Mouse (Mus musculus) CH12.LX (cell line): ENCODE data around the gene Aurkb. TPM values are rescaled to one million over a fixed set of nuclear protein-coding genes. Genes with fewer than 3 reads are reported as not detected.
A peak's percentile ranks its signal among the peaks of the same experiment; 100 is the strongest.

ENCODE experiments used
- DNase-seq: peaks from one replicate; pipeline ENCODE4 v3.0.0-alpha.2; 2013; ENCODE audit errors: extremely low read depth
- H3K27ac ChIP-seq: 2 replicates; pipeline ENCODE4 v1.5.1; 2012; ENCODE audit warnings: low read depth, mild to moderate bottlenecking, control low read depth, moderate library complexity; ENCODE audit not compliant: insufficient read depth
- H3K27me3 ChIP-seq: replicated peaks from 2 replicates; pipeline ENCODE3; 2012; ENCODE audit warnings: inconsistent platforms
- H3K36me3 ChIP-seq, 2 experiments: replicated peaks in 1 of 2; 2 replicates each; pipeline versions ENCODE3 to v1.6.1; 2012; ENCODE audit warnings: inconsistent platforms in 1 of 2, low read length in 1 of 2, mild to moderate bottlenecking in 1 of 2, mixed read lengths in 1 of 2, moderate library complexity in 1 of 2; ENCODE audit not compliant: control insufficient read depth in 1 of 2, insufficient read depth in 1 of 2
- H3K4me1 ChIP-seq, 2 experiments: 2 replicates each; pipeline ENCODE4 v1.6.1; 2012; ENCODE audit warnings: inconsistent platforms in 1 of 2, moderate library complexity in 1 of 2; ENCODE audit not compliant: insufficient read depth in 2 of 2, control insufficient read depth in 1 of 2
- H3K4me2 ChIP-seq: 2 replicates; pipeline ENCODE4 v1.6.1; 2012; ENCODE audit warnings: low read depth, mild to moderate bottlenecking, control low read depth; ENCODE audit not compliant: poor library complexity, insufficient read depth, severe bottlenecking
- H3K4me3 ChIP-seq, 3 experiments: fragments of 150-350 bp in 1 of 3; sonication (generic) in 1 of 3; replicated peaks in 1 of 3; 2 replicates each; pipeline versions ENCODE3 to v1.5.1; 2011 to 2012; ENCODE audit warnings: low read depth in 2 of 3, low read length in 2 of 3, mild to moderate bottlenecking in 2 of 3, moderate library complexity in 2 of 3, control low read depth in 1 of 3, improper control_type of control experiment in 1 of 3, inconsistent platforms in 1 of 3, mixed read lengths in 1 of 3; ENCODE audit not compliant: poor library complexity in 1 of 3
- H3K79me2 ChIP-seq: replicated peaks from 2 replicates; pipeline ENCODE4 v1.6.1; 2012; ENCODE audit warnings: mild to moderate bottlenecking, moderate library complexity; ENCODE audit not compliant: control insufficient read depth, poor library complexity, insufficient read depth, severe bottlenecking; ENCODE audit errors: extremely low read depth
- H3K9ac ChIP-seq: 2 replicates; pipeline ENCODE4 v1.6.1; 2012; ENCODE audit warnings: low read depth, mild to moderate bottlenecking, control low read depth, moderate library complexity; ENCODE audit not compliant: insufficient read depth
- H3K9me3 ChIP-seq: replicated peaks from 2 replicates; pipeline ENCODE3; 2012; ENCODE audit warnings: low read length, inconsistent platforms, mixed read lengths
- BHLHE40 ChIP-seq: IDR thresholded peaks from 2 replicates; pipeline ENCODE4 v1.6.1; 2011; ENCODE audit warnings: mild to moderate bottlenecking, low read depth, low read length, improper control_type of control experiment
- CHD1 ChIP-seq: IDR thresholded peaks from 2 replicates; pipeline ENCODE4 v1.6.1; 2012; ENCODE audit warnings: low read depth, low read length, improper control_type of control experiment, inconsistent platforms
- CHD2 ChIP-seq: IDR thresholded peaks from 2 replicates; pipeline ENCODE4 v1.6.1; 2011; ENCODE audit warnings: low read length, improper control_type of control experiment
- CTCF ChIP-seq, 2 experiments: IDR thresholded peaks in 1 of 2; conservative IDR thresholded peaks in 1 of 2; 2 replicates each; pipeline ENCODE4 v1.5.1; 2011 to 2012; ENCODE audit warnings: low read depth in 2 of 2, low read length in 2 of 2, improper control_type of control experiment in 1 of 2, inconsistent platforms in 1 of 2, mild to moderate bottlenecking in 1 of 2, moderate library complexity in 1 of 2
- E2F4 ChIP-seq: IDR thresholded peaks from 2 replicates; pipeline ENCODE4 v1.6.1; 2011; ENCODE audit warnings: low read depth, low read length, improper control_type of control experiment; ENCODE audit not compliant: insufficient replicate concordance
- ELF1 ChIP-seq: IDR thresholded peaks from 2 replicates; pipeline ENCODE4 v1.6.1; 2014; ENCODE audit warnings: low read depth, mild to moderate bottlenecking, inconsistent platforms, low read length, improper control_type of control experiment
- EP300 ChIP-seq: IDR thresholded peaks from 2 replicates; pipeline ENCODE4 v1.6.1; 2011; ENCODE audit warnings: low read length, improper control_type of control experiment
- ETS1 ChIP-seq: conservative IDR thresholded peaks from 2 replicates; pipeline ENCODE4 v1.6.1; 2012; ENCODE audit warnings: low read depth, mild to moderate bottlenecking, inconsistent platforms, low read length, improper control_type of control experiment, moderate library complexity
- GABPA ChIP-seq: IDR thresholded peaks from 2 replicates; pipeline ENCODE4 v1.6.1; 2012; ENCODE audit warnings: low read depth, low read length, improper control_type of control experiment, inconsistent platforms; ENCODE audit not compliant: insufficient replicate concordance
- HCFC1 ChIP-seq: IDR thresholded peaks from 2 replicates; pipeline ENCODE4 v1.6.1; 2012; ENCODE audit warnings: low read depth, mild to moderate bottlenecking, inconsistent platforms, low read length, improper control_type of control experiment
- IRF4 ChIP-seq: IDR thresholded peaks from 2 replicates; pipeline ENCODE4 v1.6.1; 2014; ENCODE audit warnings: low read depth, mild to moderate bottlenecking, inconsistent platforms, low read length, improper control_type of control experiment
- JUN ChIP-seq: IDR thresholded peaks from 2 replicates; pipeline ENCODE4 v1.6.1; 2011; ENCODE audit warnings: low read depth, mild to moderate bottlenecking, low read length, improper control_type of control experiment, moderate library complexity; ENCODE audit not compliant: insufficient read depth
- JUND ChIP-seq: conservative IDR thresholded peaks from 2 replicates; pipeline ENCODE4 v1.6.1; 2011; ENCODE audit warnings: low read depth, low read length, improper control_type of control experiment
- KAT2A ChIP-seq: IDR thresholded peaks from 2 replicates; pipeline ENCODE4 v1.6.1; 2012; ENCODE audit warnings: low read length, improper control_type of control experiment, inconsistent platforms; ENCODE audit not compliant: insufficient replicate concordance
- MAFK ChIP-seq: IDR thresholded peaks from 2 replicates; pipeline ENCODE4 v1.6.1; 2011; ENCODE audit warnings: low read length, improper control_type of control experiment; ENCODE audit not compliant: insufficient replicate concordance
- MAX ChIP-seq: IDR thresholded peaks from 2 replicates; pipeline ENCODE4 v1.6.1; 2011; ENCODE audit warnings: low read length, improper control_type of control experiment
- MAZ ChIP-seq: IDR thresholded peaks from 2 replicates; pipeline ENCODE4 v1.6.1; 2012; ENCODE audit warnings: low read depth, mild to moderate bottlenecking, inconsistent platforms, low read length, improper control_type of control experiment, moderate library complexity
- MEF2A ChIP-seq: IDR thresholded peaks from 2 replicates; pipeline ENCODE4 v1.6.1; 2014; ENCODE audit warnings: low read depth, mild to moderate bottlenecking, inconsistent platforms, low read length, improper control_type of control experiment, borderline replicate concordance
- MXI1 ChIP-seq: IDR thresholded peaks from 2 replicates; pipeline ENCODE4 v1.6.1; 2011; ENCODE audit warnings: mild to moderate bottlenecking, low read depth, low read length, improper control_type of control experiment
- MYC ChIP-seq: IDR thresholded peaks from 2 replicates; pipeline ENCODE4 v1.6.1; 2011; ENCODE audit warnings: low read depth, mild to moderate bottlenecking, improper control_type of control experiment, low read length
- NELFE ChIP-seq: IDR thresholded peaks from 2 replicates; pipeline ENCODE4 v1.6.1; 2011; ENCODE audit warnings: low read depth, low read length, improper control_type of control experiment
- NRF1 ChIP-seq: IDR thresholded peaks from 2 replicates; pipeline ENCODE4 v1.6.1; 2014; ENCODE audit warnings: low read depth, mild to moderate bottlenecking, inconsistent platforms, low read length, improper control_type of control experiment, moderate library complexity
- PAX5 ChIP-seq: IDR thresholded peaks from 2 replicates; pipeline ENCODE4 v1.6.1; 2012; ENCODE audit warnings: low read length, inconsistent platforms, mixed read lengths
- POLR2A ChIP-seq: IDR thresholded peaks from 2 replicates; pipeline ENCODE4 v1.6.1; 2011; ENCODE audit warnings: low read depth, mild to moderate bottlenecking, improper control_type of control experiment, low read length
- POLR2AphosphoS2 ChIP-seq: IDR thresholded peaks from 2 replicates; pipeline ENCODE4 v1.6.1; 2011; ENCODE audit warnings: low read depth, low read length, improper control_type of control experiment
- RAD21 ChIP-seq: IDR thresholded peaks from 2 replicates; pipeline ENCODE4 v1.6.1; 2011; ENCODE audit warnings: low read depth, mild to moderate bottlenecking, low read length, improper control_type of control experiment, moderate library complexity
- RCOR1 ChIP-seq: conservative IDR thresholded peaks from 2 replicates; pipeline ENCODE4 v1.6.1; 2012; ENCODE audit warnings: low read depth, mild to moderate bottlenecking, inconsistent platforms, low read length, improper control_type of control experiment
- SIN3A ChIP-seq: IDR thresholded peaks from 2 replicates; pipeline ENCODE4 v1.6.1; 2012; ENCODE audit warnings: low read length, improper control_type of control experiment, inconsistent platforms
- SMC3 ChIP-seq: IDR thresholded peaks from 2 replicates; pipeline ENCODE4 v1.6.1; 2011; ENCODE audit warnings: low read depth, low read length, improper control_type of control experiment
- TBP ChIP-seq: conservative IDR thresholded peaks from 2 replicates; pipeline ENCODE4 v1.6.1; 2011; ENCODE audit warnings: low read depth, low read length, improper control_type of control experiment
- TCF12 ChIP-seq: IDR thresholded peaks from 2 replicates; pipeline ENCODE4 v1.6.1; 2014; ENCODE audit warnings: low read depth, mild to moderate bottlenecking, inconsistent platforms, low read length, improper control_type of control experiment
- UBTF ChIP-seq: IDR thresholded peaks from 2 replicates; pipeline ENCODE4 v1.6.1; 2012; ENCODE audit warnings: low read depth, mild to moderate bottlenecking, inconsistent platforms, low read length, improper control_type of control experiment, moderate library complexity
- USF1 ChIP-seq: IDR thresholded peaks from 2 replicates; pipeline ENCODE4 v1.6.1; 2014; ENCODE audit warnings: low read depth, mild to moderate bottlenecking, inconsistent platforms, low read length, improper control_type of control experiment
- USF2 ChIP-seq: conservative IDR thresholded peaks from 2 replicates; pipeline ENCODE4 v1.6.1; 2011; ENCODE audit warnings: low read depth, low read length, improper control_type of control experiment
- ZC3H11A ChIP-seq: IDR thresholded peaks from 2 replicates; pipeline ENCODE4 v1.6.1; 2012; ENCODE audit warnings: low read depth, mild to moderate bottlenecking, inconsistent platforms, low read length, improper control_type of control experiment
- ZKSCAN1 ChIP-seq: IDR thresholded peaks from 2 replicates; pipeline ENCODE4 v1.6.1; 2012; ENCODE audit warnings: low read depth, inconsistent platforms, low read length, improper control_type of control experiment, borderline replicate concordance
- ZMIZ1 ChIP-seq: IDR thresholded peaks from 2 replicates; pipeline ENCODE4 v1.6.1; 2012; ENCODE audit warnings: low read depth, mild to moderate bottlenecking, inconsistent platforms, low read length, improper control_type of control experiment
- ZNF384 ChIP-seq: IDR thresholded peaks from 2 replicates; pipeline ENCODE4 v1.6.1; 2012; ENCODE audit warnings: low read depth, low read length, improper control_type of control experiment, inconsistent platforms
- dilution Hi-C: fragments of 300-500 bp; cut with MboI; formaldehyde crosslinking; loops from 2 replicates; pipeline ENCODE4 v1.14.3; 2020; ENCODE audit warnings: low sequenced_read_pairs; ENCODE audit not compliant: extremely low pct_unique_long_range_greater_than_20kb, extremely low pct_ligation_motif_present
- in situ Hi-C: fragments of 300-500 bp; cut with MboI; formaldehyde crosslinking; loops from 3 replicates; pipeline ENCODE4 v1.14.3; 2019; ENCODE audit warnings: low sequenced_read_pairs, low pct_ligation_motif_present, low pct_unique_long_range_greater_than_20kb, mixed read lengths
- polyA plus RNA-seq: library from polyadenylated mRNA; unstranded; fragments of >175 nt; gene quantifications from 2 replicates; pipeline ENCODE4 v1.2.1, GENCODE M21; 2012; ENCODE audit warnings: low read depth; ENCODE audit not compliant: insufficient read length
- total RNA-seq, 2 experiments: library from RNA; depleted of rRNA; stranded (reverse); fragments of 300-350 nt in 1 of 2; fragments of >200 nt in 1 of 2; gene quantifications; 2 replicates each; pipeline ENCODE4 v1.2.3; 2012 to 2014

Gene Aurkb
- total and polyA plus RNA-seq, 3 experiments: 170 to 200 (median 190) TPM

DNA sequence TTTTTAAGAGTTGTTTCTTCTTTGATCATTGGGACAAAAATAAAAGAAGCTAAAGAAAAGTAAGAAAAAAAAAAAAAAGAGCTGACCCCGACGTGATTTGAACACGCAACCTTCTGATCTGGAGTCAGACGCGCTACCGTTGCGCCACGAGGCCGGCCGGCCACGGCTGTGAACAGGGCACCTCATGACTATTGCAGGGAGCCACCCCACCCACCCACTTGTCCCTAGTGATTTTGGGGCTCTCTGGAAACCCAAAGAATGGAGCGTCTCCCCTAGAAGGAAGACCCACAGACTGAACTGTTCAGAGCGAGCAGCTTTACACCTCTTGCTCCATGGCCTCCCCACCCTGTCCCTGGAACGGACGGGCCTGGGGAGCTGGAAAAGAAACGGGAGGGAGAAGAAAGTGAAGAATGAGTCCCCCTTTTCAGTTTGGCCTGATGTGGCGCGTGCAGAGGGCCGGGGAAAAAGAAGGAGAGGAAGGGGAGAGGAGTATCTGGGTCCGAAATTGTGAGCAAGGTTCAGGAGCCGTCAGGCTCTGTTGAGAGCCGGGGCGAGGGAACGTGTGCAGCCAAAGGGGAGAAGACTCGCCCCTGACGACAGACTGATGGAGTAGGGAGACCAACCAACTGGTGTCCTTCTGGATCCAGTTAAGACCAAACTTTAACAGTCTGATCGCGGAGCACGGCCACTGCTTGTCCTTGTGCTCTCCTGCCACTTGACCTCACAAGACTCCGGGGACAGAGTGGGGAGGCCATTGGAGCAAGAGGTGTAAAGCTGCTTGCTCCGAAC is 18.2 kb downstream of the Aurkb start:
- peak; percentile 69 for DNase-seq
- Histone ChIP-seq H3K9me3 (no peaks in the 10 kb centered on the region), H3K4me2 (peak overlapping the region; percentile 62), H3K79me2 (no peaks in the 10 kb centered on the region; the same call in 1 of the 2 replicates), H3K27ac (no peak overlapping the region), H3K9ac (peak overlapping the region; percentile 82), H3K36me3 (no peaks in the 10 kb centered on the region), H3K27me3 (peaks cover 6% of the 10 kb centered on the region), H3K4me3 (peak overlapping the region; percentile 63 to 95 (median 78)), H3K4me1 (peaks cover 7 to 33% of the 10 kb centered on the region in 2 experiments)
- dilution Hi-C loops: no loop called here
- TF ChIP-seq TBP: peak; percentile 98
- TF ChIP-seq PAX5: no peak
- peak; percentile 72 for TF ChIP-seq MAZ
- TF ChIP-seq MAX: no peak; the same call in 1 of the 2 replicates
- TF ChIP-seq KAT2A: peak; percentile 86; the same call in 1 of the 2 replicates
- TF ChIP-seq RAD21: no peak
- peak; percentile 94 for TF ChIP-seq SIN3A
- TF ChIP-seq JUND: no peak
- no peak for TF ChIP-seq ZKSCAN1
- TF ChIP-seq CTCF (conservative IDR thresholded peaks at IDR 0.05 in 1 of 2, IDR thresholded peaks at IDR 0.05 in 1 of 2; ENCODE audit: low read depth in 2 of 2, low read length in 2 of 2): no peak
- no peak for TF ChIP-seq EP300
- no peak for TF ChIP-seq NELFE
- no peak for TF ChIP-seq TCF12
- TF ChIP-seq E2F4: no peak
- no peak for TF ChIP-seq JUN
- peak; percentile 62; the same call in 1 of the 2 replicates for TF ChIP-seq ELF1
- no peak for TF ChIP-seq RCOR1
- peak; percentile 56 for TF ChIP-seq HCFC1
- no peak; the same call in 1 of the 2 replicates for TF ChIP-seq USF2
- TF ChIP-seq IRF4: peak; percentile 25; the same call in 1 of the 2 replicates
- TF ChIP-seq CHD2: peak; percentile 33; the same call in 1 of the 2 replicates
- TF ChIP-seq USF1: no peak
- no peak for TF ChIP-seq SMC3
- TF ChIP-seq ETS1: no peak
- peak; percentile 49; the same call in 1 of the 2 replicates for TF ChIP-seq MEF2A
- peak; percentile 81 for TF ChIP-seq MXI1
- no peak for TF ChIP-seq POLR2AphosphoS2
- TF ChIP-seq BHLHE40: peak; percentile 23; the same call in 1 of the 2 replicates
- TF ChIP-seq MYC: peak; percentile 56; the same call in 1 of the 2 replicates
- TF ChIP-seq CHD1: peak; percentile 72; the same call in 1 of the 2 replicates
- TF ChIP-seq ZNF384: peak; percentile 99
- no peak for TF ChIP-seq NRF1
- TF ChIP-seq GABPA: no peak
- no peak for TF ChIP-seq POLR2A
- TF ChIP-seq ZC3H11A: no peak
- TF ChIP-seq UBTF: peak; percentile 67
- TF ChIP-seq MAFK: no peak; the same call in 1 of the 2 replicates
- TF ChIP-seq ZMIZ1: no peak
- in situ Hi-C loops: loop anchor here (5.0 kb wide), 1 partner anchor 54 kb away; no protein-coding TSS in a partner anchor
